Mouse (Mus musculus): Measurements from ENCODE around the gene Plcb1. TPM values are rescaled to one million over a fixed set of nuclear protein-coding genes. Genes with fewer than 3 reads are reported as not detected.

The Plcb1 gene
- polyA plus RNA-seq, 1 experiment from 2014 or later = 7.0 TPM

DNA sequence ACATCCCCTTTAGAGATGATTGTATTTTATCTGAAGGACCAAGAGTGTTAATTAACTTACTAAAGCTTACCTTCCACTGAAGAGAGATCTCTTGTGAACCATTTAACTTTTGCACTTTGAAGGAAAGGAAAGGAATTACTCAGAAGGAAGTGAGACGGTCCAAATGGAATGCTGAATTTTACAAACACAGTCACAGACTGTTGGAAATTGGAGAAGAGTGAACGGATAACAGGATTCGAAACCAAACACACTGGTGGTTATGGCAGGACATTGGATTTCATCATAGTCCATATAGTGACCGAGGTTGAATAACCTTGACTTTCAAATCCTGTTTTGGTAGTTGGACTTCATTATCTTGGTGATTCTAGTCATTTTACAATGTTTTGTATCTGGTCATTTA lies 688.2 kb downstream of the Plcb1 start:
- H3K9ac ChIP-seq (replicated peaks; ENCODE audit: low read length) = no peak overlapping the region
- no peaks in the 10 kb centered on the region for H3K27me3 ChIP-seq (ENCODE audit: control insufficient read depth, insufficient read depth, low read length)
- ATAC-seq (replicated peaks; ENCODE audit: insufficient number of reproducible peaks, low FRiP score, low TSS enrichment, low read depth) (no peak), DNase-seq (ENCODE audit: low spot score) (no peak)
- H3K9me3 ChIP-seq (replicated peaks; ENCODE audit: control insufficient read depth, low read length) = no peaks in the 10 kb centered on the region
- H3K4me1 ChIP-seq (ENCODE audit: control insufficient read depth, insufficient read depth, low read length) = no peaks in the 10 kb centered on the region
- H3K4me2 ChIP-seq (ENCODE audit: low read depth, low read length) = no peak overlapping the region
- no peak overlapping the region for H3K4me3 ChIP-seq (ENCODE audit: low read depth, low read length)
- H3K27ac ChIP-seq (replicated peaks; ENCODE audit: low read depth, low read length) = no peak overlapping the region
- WGBS = 70% methylated on average over 4 of the region's 4 CpGs
- no peaks in the 10 kb centered on the region for H3K36me3 ChIP-seq (replicated peaks; ENCODE audit: control insufficient read depth, insufficient read depth, low read depth, low read length)

- Histone ChIP-seq H3K4me1 (ENCODE audit: control insufficient read depth, insufficient read depth, low read length) (no peaks in the 10 kb centered on the region), H3K36me3 (replicated peaks; ENCODE audit: control insufficient read depth, insufficient read depth, low read depth, low read length) (no peaks in the 10 kb centered on the region), H3K4me3 (ENCODE audit: low read depth, low read length) (no peak overlapping the region), H3K27ac (replicated peaks; ENCODE audit: low read depth, low read length) (no peak overlapping the region), H3K27me3 (ENCODE audit: control insufficient read depth, insufficient read depth, low read length) (no peaks in the 10 kb centered on the region), H3K4me2 (ENCODE audit: low read depth, low read length) (no peak overlapping the region), H3K9me3 (replicated peaks; ENCODE audit: control insufficient read depth, low read length) (no peaks in the 10 kb centered on the region), H3K9ac (replicated peaks; ENCODE audit: low read length) (no peak overlapping the region)
- 43% methylated on average over 2 of the region's 2 CpGs for WGBS
- ATAC-seq (replicated peaks; ENCODE audit: insufficient number of reproducible peaks, low FRiP score, low TSS enrichment, low read depth) = no peak
- no peak for DNase-seq (ENCODE audit: low spot score)
Observed at GRCm38 (mm10) chr2:135485248-135485647, 699.4 kb downstream of the Plcb1 start.

GRCm38 (mm10) chr2:135488277-135488676 lies 702.4 kb downstream of the Plcb1 start:
- Histone ChIP-seq H3K36me3 (replicated peaks; ENCODE audit: control insufficient read depth, insufficient read depth, low read depth, low read length) (no peaks in the 10 kb centered on the region), H3K9ac (replicated peaks; ENCODE audit: low read length) (no peak overlapping the region), H3K4me1 (ENCODE audit: control insufficient read depth, insufficient read depth, low read length) (no peaks in the 10 kb centered on the region), H3K4me2 (ENCODE audit: low read depth, low read length) (no peak overlapping the region), H3K27me3 (ENCODE audit: control insufficient read depth, insufficient read depth, low read length) (no peaks in the 10 kb centered on the region), H3K27ac (replicated peaks; ENCODE audit: low read depth, low read length) (no peak overlapping the region), H3K9me3 (replicated peaks; ENCODE audit: control insufficient read depth, low read length) (no peaks in the 10 kb centered on the region), H3K4me3 (ENCODE audit: low read depth, low read length) (no peak overlapping the region)
- DNase-seq (ENCODE audit: low spot score) (no peak), ATAC-seq (replicated peaks; ENCODE audit: insufficient number of reproducible peaks, low FRiP score, low TSS enrichment, low read depth) (no peak)
- WGBS = 85% methylated on average over 2 of the region's 2 CpGs

DNA sequence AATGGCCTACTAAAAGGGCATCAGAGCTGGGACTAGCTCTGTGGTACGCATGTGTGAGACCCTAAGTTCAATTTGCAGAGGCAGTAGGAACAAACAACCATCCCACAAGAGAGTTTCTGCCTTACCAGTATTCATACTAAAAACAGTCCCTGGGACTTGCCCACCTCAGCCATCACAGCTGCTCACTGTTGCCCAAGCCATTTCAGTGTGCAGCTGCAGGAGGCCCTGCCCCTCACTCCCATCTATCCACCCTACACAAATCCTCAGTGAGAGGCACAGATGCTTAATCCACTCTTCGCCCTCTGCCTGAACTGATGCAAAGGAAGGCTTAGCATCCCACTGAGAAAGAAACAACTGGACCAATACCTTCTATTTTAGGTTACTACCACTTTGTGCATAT lies 703.3 kb downstream of the Plcb1 start:
- H3K27ac ChIP-seq (replicated peaks; ENCODE audit: low read depth, low read length) = no peak overlapping the region

DNA sequence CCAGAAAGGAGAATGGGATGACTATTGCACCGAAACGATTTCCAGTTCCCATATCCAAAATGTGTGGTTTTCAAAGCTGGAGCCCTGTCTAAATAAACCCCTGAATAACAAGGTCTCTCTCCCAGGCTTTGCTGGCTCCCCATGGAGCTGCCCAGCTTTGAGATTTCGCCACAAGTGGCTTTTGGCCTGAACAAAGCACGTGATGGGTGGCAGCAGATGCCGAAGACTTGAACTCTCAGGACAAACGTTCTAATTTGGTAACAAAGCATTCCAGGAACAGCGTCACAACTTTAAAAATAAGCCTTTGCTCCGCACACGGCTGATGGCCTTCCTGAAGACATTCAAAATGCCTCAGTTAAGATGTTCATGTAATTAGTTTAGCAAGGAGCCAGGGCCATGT lies 706.9 kb downstream of the Plcb1 start:
- Histone ChIP-seq H3K4me2 (ENCODE audit: low read depth, low read length) (no peak overlapping the region), H3K27me3 (ENCODE audit: control insufficient read depth, insufficient read depth, low read length) (no peaks in the 10 kb centered on the region), H3K36me3 (replicated peaks; ENCODE audit: control insufficient read depth, insufficient read depth, low read depth, low read length) (no peaks in the 10 kb centered on the region), H3K27ac (replicated peaks; ENCODE audit: low read depth, low read length) (no peak overlapping the region), H3K9ac (replicated peaks; ENCODE audit: low read length) (no peak overlapping the region), H3K4me1 (ENCODE audit: control insufficient read depth, insufficient read depth, low read length) (no peaks in the 10 kb centered on the region), H3K9me3 (replicated peaks; ENCODE audit: control insufficient read depth, low read length) (no peaks in the 10 kb centered on the region), H3K4me3 (ENCODE audit: low read depth, low read length) (no peak overlapping the region)
- no peak for ATAC-seq (replicated peaks; ENCODE audit: insufficient number of reproducible peaks, low FRiP score, low TSS enrichment, low read depth)
- 66% methylated on average over 9 of the region's 9 CpGs for WGBS
- DNase-seq (ENCODE audit: low spot score) = no peak

More for the DNA sequence above, 703.3 kb downstream of the Plcb1 start:
- DNase-seq (ENCODE audit: low spot score) (no peak), ATAC-seq (replicated peaks; ENCODE audit: insufficient number of reproducible peaks, low FRiP score, low TSS enrichment, low read depth) (no peak)
- no peaks in the 10 kb centered on the region for H3K9me3 ChIP-seq (replicated peaks; ENCODE audit: control insufficient read depth, low read length)
- H3K27me3 ChIP-seq (ENCODE audit: control insufficient read depth, insufficient read depth, low read length) = no peaks in the 10 kb centered on the region
- H3K36me3 ChIP-seq (replicated peaks; ENCODE audit: control insufficient read depth, insufficient read depth, low read depth, low read length) = no peaks in the 10 kb centered on the region
- H3K4me2 ChIP-seq (ENCODE audit: low read depth, low read length) = no peak overlapping the region
- WGBS = 78% methylated on average over 2 of the region's 2 CpGs
- H3K4me3 ChIP-seq (ENCODE audit: low read depth, low read length) = no peak overlapping the region
- H3K9ac ChIP-seq (replicated peaks; ENCODE audit: low read length) = no peak overlapping the region
- no peaks in the 10 kb centered on the region for H3K4me1 ChIP-seq (ENCODE audit: control insufficient read depth, insufficient read depth, low read length)

DNA sequence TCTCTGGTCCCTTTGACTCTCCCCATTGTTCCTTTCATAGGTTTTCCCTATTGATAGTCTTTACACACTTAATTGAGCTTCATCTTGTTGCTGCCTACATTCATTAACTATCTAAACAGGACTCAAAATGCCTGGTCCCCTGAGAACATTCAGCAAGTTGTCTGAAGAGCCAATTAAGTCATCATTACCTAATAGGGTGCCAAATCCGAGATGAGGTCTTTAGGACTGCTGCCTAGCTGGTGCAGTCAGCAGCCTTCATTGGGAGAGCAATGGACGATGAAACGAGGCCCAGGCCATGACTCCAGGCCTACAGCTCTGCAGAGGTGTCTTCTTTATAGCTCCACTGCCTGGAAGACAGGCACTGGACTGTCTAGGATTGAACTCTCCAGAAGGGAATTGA lies 710.7 kb downstream of the Plcb1 start:
- WGBS = 43% methylated on average over 3 of the region's 3 CpGs
- Histone ChIP-seq H3K4me2 (ENCODE audit: low read depth, low read length) (no peak overlapping the region), H3K4me3 (ENCODE audit: low read depth, low read length) (no peak overlapping the region), H3K9me3 (replicated peaks; ENCODE audit: control insufficient read depth, low read length) (no peaks in the 10 kb centered on the region), H3K9ac (replicated peaks; ENCODE audit: low read length) (no peak overlapping the region), H3K36me3 (replicated peaks; ENCODE audit: control insufficient read depth, insufficient read depth, low read depth, low read length) (no peaks in the 10 kb centered on the region), H3K27me3 (ENCODE audit: control insufficient read depth, insufficient read depth, low read length) (no peaks in the 10 kb centered on the region), H3K27ac (replicated peaks; ENCODE audit: low read depth, low read length) (no peak overlapping the region), H3K4me1 (ENCODE audit: control insufficient read depth, insufficient read depth, low read length) (no peaks in the 10 kb centered on the region)
- DNase-seq (ENCODE audit: low spot score) = no peak
- no peak for ATAC-seq (replicated peaks; ENCODE audit: insufficient number of reproducible peaks, low FRiP score, low TSS enrichment, low read depth)

DNA sequence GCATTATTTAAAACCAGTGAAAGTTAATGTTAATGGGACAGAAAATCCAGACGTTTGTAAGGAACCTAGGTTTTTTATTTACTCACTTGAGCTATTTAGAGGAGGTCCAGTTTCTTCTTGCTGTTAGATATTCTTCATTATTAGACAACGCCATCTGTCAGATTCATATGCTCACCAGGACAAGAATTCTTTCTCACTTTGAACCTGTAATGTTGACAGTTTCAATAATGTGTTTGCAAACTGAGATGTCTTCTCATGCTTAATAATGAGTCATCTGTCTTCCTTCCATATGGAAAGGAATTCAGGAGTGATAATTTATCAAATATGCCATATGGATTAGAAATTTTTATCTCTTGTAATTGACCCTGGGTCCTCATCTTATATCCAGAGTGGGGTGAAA lies 711.4 kb downstream of the Plcb1 start:
- WGBS = 72% methylated on average over 2 of the region's 2 CpGs
- no peak for ATAC-seq (replicated peaks; ENCODE audit: insufficient number of reproducible peaks, low FRiP score, low TSS enrichment, low read depth)
- Histone ChIP-seq H3K4me2 (ENCODE audit: low read depth, low read length) (no peak overlapping the region), H3K27me3 (ENCODE audit: control insufficient read depth, insufficient read depth, low read length) (no peaks in the 10 kb centered on the region), H3K4me1 (ENCODE audit: control insufficient read depth, insufficient read depth, low read length) (no peaks in the 10 kb centered on the region), H3K4me3 (ENCODE audit: low read depth, low read length) (no peak overlapping the region), H3K9ac (replicated peaks; ENCODE audit: low read length) (no peak overlapping the region), H3K36me3 (replicated peaks; ENCODE audit: control insufficient read depth, insufficient read depth, low read depth, low read length) (no peaks in the 10 kb centered on the region), H3K9me3 (replicated peaks; ENCODE audit: control insufficient read depth, low read length) (no peaks in the 10 kb centered on the region), H3K27ac (replicated peaks; ENCODE audit: low read depth, low read length) (no peak overlapping the region)
- no peak for DNase-seq (ENCODE audit: low spot score)

GRCm38 (mm10) chr2:135500872-135501271 lies 715.0 kb downstream of the Plcb1 start:
- Histone ChIP-seq H3K9me3 (replicated peaks; ENCODE audit: control insufficient read depth, low read length) (no peaks in the 10 kb centered on the region), H3K4me3 (ENCODE audit: low read depth, low read length) (no peak overlapping the region), H3K36me3 (replicated peaks; ENCODE audit: control insufficient read depth, insufficient read depth, low read depth, low read length) (no peaks in the 10 kb centered on the region), H3K9ac (replicated peaks; ENCODE audit: low read length) (no peak overlapping the region), H3K27me3 (ENCODE audit: control insufficient read depth, insufficient read depth, low read length) (no peaks in the 10 kb centered on the region), H3K4me2 (ENCODE audit: low read depth, low read length) (no peak overlapping the region), H3K4me1 (ENCODE audit: control insufficient read depth, insufficient read depth, low read length) (no peaks in the 10 kb centered on the region), H3K27ac (replicated peaks; ENCODE audit: low read depth, low read length) (no peak overlapping the region)
- DNase-seq (ENCODE audit: low spot score) = no peak
- 72% methylated on average over 2 of the region's 2 CpGs for WGBS
- ATAC-seq (replicated peaks; ENCODE audit: insufficient number of reproducible peaks, low FRiP score, low TSS enrichment, low read depth) = no peak
